Mouse (Mus musculus) kidney, postnatal 0 days (tissue): ENCODE data around the gene Gm10722. TPM values are rescaled to one million over a fixed set of nuclear protein-coding genes. Genes with fewer than 3 reads are reported as not detected.
"Not testable (repeated sequence)": the region's sequence is repeated elsewhere in the genome, so short reads cannot be mapped to it uniquely, and the experiment has no call there.

Experiments used
- ATAC-seq: fragments of 200-750 bp; cut with Nextera tagmentation; replicated peaks from 2 replicates; pipeline ENCODE4 v1.8.0; 2017; ENCODE audit warnings: low read depth, moderate number of reproducible peaks, moderate TSS enrichment, moderate library complexity; ENCODE audit not compliant: low FRiP score
- DNase-seq: peaks from one replicate; pipeline ENCODE4 v3.0.0-alpha.2; 2016; ENCODE audit warnings: low spot score
- H3K27ac ChIP-seq: fragments of 300-500 bp; sonication (generic); 2 replicates; pipeline ENCODE4 v1.5.1; 2014; ENCODE audit warnings: mild to moderate bottlenecking
- H3K27me3 ChIP-seq: fragments of 300-500 bp; sonication (generic); 2 replicates; pipeline ENCODE4 v1.6.1; 2014; ENCODE audit warnings: low read length, mixed read lengths; ENCODE audit not compliant: insufficient read depth
- H3K36me3 ChIP-seq: fragments of 300-500 bp; sonication (generic); 2 replicates; pipeline ENCODE4 v1.6.1; 2014; ENCODE audit warnings: low read length, mixed read lengths; ENCODE audit not compliant: insufficient read depth
- H3K4me1 ChIP-seq: fragments of 300-500 bp; sonication (generic); replicated peaks from 2 replicates; pipeline ENCODE4 v1.6.1; 2014; ENCODE audit warnings: antibody characterized with exemption, low read length, mixed read lengths; ENCODE audit not compliant: insufficient read depth
- H3K4me2 ChIP-seq: fragments of 300-500 bp; sonication (generic); 2 replicates; pipeline ENCODE4 v1.6.1; 2014; ENCODE audit warnings: mild to moderate bottlenecking, low read length, moderate library complexity, mixed read lengths
- H3K4me3 ChIP-seq: fragments of 300-500 bp; sonication (generic); replicated peaks from 2 replicates; pipeline ENCODE4 v1.5.1; 2014; ENCODE audit warnings: low read depth, low read length
- H3K9ac ChIP-seq: fragments of 300-500 bp; sonication (generic); 2 replicates; pipeline ENCODE4 v1.6.1; 2014; ENCODE audit warnings: low read depth, low read length
- H3K9me3 ChIP-seq: fragments of 300-500 bp; sonication (generic); replicated peaks from 2 replicates; pipeline ENCODE4 v1.6.1; 2016; ENCODE audit warnings: low read length, inconsistent platforms, mixed read lengths
- WGBS: fragments of 180-500 bp; shearing (Covaris S2); extraction: QIAGEN DNeasy Blood & Tissue Kit; methylation state at CpG from one replicate; pipeline ENCODE4 v1.1.7; 2014; 5-methylcytosine and 5-hydroxymethylcytosine counted together
- microRNA-seq: library from miRNA; unstranded; fragments of <30 nt; microRNA quantifications from one replicate; pipeline ENCODE4, GENCODE M21; 2016
- polyA plus RNA-seq: library from polyadenylated mRNA; unstranded; fragments of >200 nt; fragmentation: Nextera tagmentation; extraction: Ambion mirVana; gene quantifications from 2 replicates; pipeline ENCODE4 v1.2.1, GENCODE M21; 2015

Gene Gm10722
- polyA plus RNA-seq, 1 experiment from 2014 or later, result not detected

GRCm38 (mm10) chr9:3036577-3036976 is 35.9 kb downstream of the Gm10722 start, which contains the start of gene Gm10715:
TSS of gene Gm10715 (plus strand) at chr9:3036877.
- DNase-seq, H3K4me2 ChIP-seq, H3K4me1 ChIP-seq, H3K4me3 ChIP-seq, H3K9ac ChIP-seq, H3K27me3 ChIP-seq, H3K9me3 ChIP-seq, ATAC-seq, H3K36me3 ChIP-seq, H3K27ac ChIP-seq: not testable (repeated sequence)
- 74% methylated on average over 6 of the region's 8 CpGs for WGBS

- 70% methylated on average over 4 of the region's 4 CpGs for WGBS
- not testable (repeated sequence) for H3K4me2 ChIP-seq, H3K27ac ChIP-seq, H3K4me3 ChIP-seq, H3K36me3 ChIP-seq, H3K9ac ChIP-seq, DNase-seq, ATAC-seq, H3K9me3 ChIP-seq, H3K4me1 ChIP-seq, H3K27me3 ChIP-seq
These were observed 37.4 kb downstream of the Gm10722 start for GRCm38 (mm10) chr9:3038161-3038560.

Small RNA genes lying within 50 kb of the gene (microRNA-seq; reads per million reads assigned to microRNA genes)
- gene Mir101c, result not detected

Other genes starting within 250 kb of the Gm10722 start
- not detected in 2 replicates for gene Gm11168, start 2.4 kb downstream of the Gm10722 start, polyA plus RNA-seq
- not detected in 2 replicates for gene Gm10721, start 12.2 kb downstream of the Gm10722 start, polyA plus RNA-seq
- gene Gm10720, start 14.7 kb downstream of the Gm10722 start, polyA plus RNA-seq, result not detected in 2 replicates
- 0.24 TPM in 1 of 2 replicates, not detected in the other for gene Gm10719, start 16.5 kb downstream of the Gm10722 start, polyA plus RNA-seq
- gene Gm10718, start 22.6 kb downstream of the Gm10722 start, polyA plus RNA-seq, result 0.30 TPM in 1 of 2 replicates, not detected in the other
- 0.29 TPM in 1 of 2 replicates, not detected in the other for gene Gm10717, start 24.5 kb downstream of the Gm10722 start, polyA plus RNA-seq
- gene Gm17535, start 33.7 kb downstream of the Gm10722 start, polyA plus RNA-seq, result not detected in 2 replicates
- gene Gm10715, start 36.0 kb downstream of the Gm10722 start, polyA plus RNA-seq, result not detected in 2 replicates